In genomic region chr5:27278120-27278645, GRCm38 (mm10) we compare ENCODE assay signal across 34 mouse cellular contexts.
"Had no signal": no experiment of that assay in that cellular context is flagged by ENCODE, and none has a peak within 500 bp of the region (broad histone marks: within the 10 kb centered on the region; RNA-seq: fewer than 3 reads in every experiment).

No protein-coding gene starts in this region.

- H3K4me1 ChIP-seq: heart, embryonic 10.5 days; heart, embryonic 12.5 days; heart, embryonic 13.5 days; heart, embryonic 15.5 days; hindbrain, embryonic 10.5 days; hindbrain, embryonic 12.5 days; hindbrain, embryonic 15.5 days; intestine, embryonic 15.5 days; kidney, embryonic 15.5 days had no signal

- H3K27ac ChIP-seq: heart, adult 2 months; heart, embryonic 10.5 days; heart, embryonic 13.5 days; heart, embryonic 15.5 days; hindbrain, embryonic 10.5 days; hindbrain, embryonic 12.5 days; hindbrain, embryonic 15.5 days; hindbrain, postnatal 0 days; intestine, embryonic 15.5 days; kidney, embryonic 15.5 days; kidney, postnatal 0 days; layer of hippocampus, adult 2 months had no signal

- H3K27me3 ChIP-seq: heart, embryonic 12.5 days; heart, embryonic 13.5 days; heart, embryonic 15.5 days; hindbrain, embryonic 12.5 days; hindbrain, embryonic 15.5 days; intestine, embryonic 15.5 days; kidney, embryonic 15.5 days had no signal

- DNase-seq: heart, adult 18-20 months; heart, adult 2 months; heart, postnatal 10 days; heart, postnatal 14 days; heart, postnatal 36 days; heart, postnatal 4 days; kidney, adult 11 months; kidney, adult 18-20 months; kidney, adult 2 months; kidney, adult 9 months; kidney, postnatal 10 days; kidney, postnatal 14 days; kidney, postnatal 25 days; kidney, postnatal 36 days; kidney, postnatal 4 days; layer of hippocampus, adult 9-11 months; layer of hippocampus, postnatal 36 days had no signal

- H3K36me3 ChIP-seq: heart, embryonic 10.5 days; heart, embryonic 12.5 days; heart, embryonic 13.5 days; heart, embryonic 15.5 days; hindbrain, embryonic 10.5 days; hindbrain, embryonic 12.5 days; hindbrain, embryonic 15.5 days; intestine, embryonic 15.5 days; kidney, embryonic 15.5 days had no signal

- H3K4me3 ChIP-seq: heart, adult 2 months; heart, embryonic 10.5 days; heart, embryonic 12.5 days; heart, embryonic 13.5 days; heart, embryonic 15.5 days; hindbrain, embryonic 10.5 days; hindbrain, embryonic 12.5 days; hindbrain, embryonic 15.5 days; intestine, embryonic 15.5 days; kidney, embryonic 15.5 days; layer of hippocampus, adult 2 months had no signal

- H3K9ac ChIP-seq: heart, embryonic 12.5 days; heart, embryonic 13.5 days; heart, embryonic 15.5 days; hindbrain, embryonic 12.5 days; hindbrain, embryonic 15.5 days; intestine, embryonic 15.5 days; kidney, embryonic 15.5 days had no signal

- H3K4me2 ChIP-seq: heart, embryonic 11.5 days; heart, embryonic 12.5 days; heart, embryonic 13.5 days; heart, embryonic 15.5 days; hindbrain, embryonic 12.5 days; hindbrain, embryonic 15.5 days; intestine, embryonic 15.5 days; kidney, embryonic 15.5 days had no signal

- ATAC-seq: hindbrain, embryonic 16.5 days; hindbrain, postnatal 0 days; inflammation-experienced regulatory T-cells, adult 6 months; intestine, embryonic 15.5 days; intestine, embryonic 16.5 days; intestine, postnatal 0 days had no signal

- H3K9me3 ChIP-seq: heart, embryonic 10.5 days; heart, embryonic 12.5 days; heart, embryonic 13.5 days; heart, embryonic 15.5 days; hindbrain, embryonic 10.5 days; hindbrain, embryonic 12.5 days; hindbrain, embryonic 15.5 days; intestine, embryonic 15.5 days; kidney, embryonic 15.5 days had no signal
